Mouse (Mus musculus) layer of hippocampus, postnatal 10 days (tissue): Measurements from ENCODE around the gene Mrps24. TPM values are rescaled to one million over a fixed set of nuclear protein-coding genes. Genes with fewer than 3 reads are reported as not detected.

Experiments used
- DNase-seq, 2 experiments: peaks; one replicate each; pipeline ENCODE4 v3.0.0; 2021; ENCODE audit warnings: low spot score in 2 of 2
- total RNA-seq, 2 experiments: library from RNA; stranded (reverse); gene quantifications; 2 replicates each; pipeline ENCODE4 v1.2.3; 2021

Gene Mrps24
- total RNA-seq, 2 experiments from 2014 or later: 87.1 to 92.2 TPM

DNA sequence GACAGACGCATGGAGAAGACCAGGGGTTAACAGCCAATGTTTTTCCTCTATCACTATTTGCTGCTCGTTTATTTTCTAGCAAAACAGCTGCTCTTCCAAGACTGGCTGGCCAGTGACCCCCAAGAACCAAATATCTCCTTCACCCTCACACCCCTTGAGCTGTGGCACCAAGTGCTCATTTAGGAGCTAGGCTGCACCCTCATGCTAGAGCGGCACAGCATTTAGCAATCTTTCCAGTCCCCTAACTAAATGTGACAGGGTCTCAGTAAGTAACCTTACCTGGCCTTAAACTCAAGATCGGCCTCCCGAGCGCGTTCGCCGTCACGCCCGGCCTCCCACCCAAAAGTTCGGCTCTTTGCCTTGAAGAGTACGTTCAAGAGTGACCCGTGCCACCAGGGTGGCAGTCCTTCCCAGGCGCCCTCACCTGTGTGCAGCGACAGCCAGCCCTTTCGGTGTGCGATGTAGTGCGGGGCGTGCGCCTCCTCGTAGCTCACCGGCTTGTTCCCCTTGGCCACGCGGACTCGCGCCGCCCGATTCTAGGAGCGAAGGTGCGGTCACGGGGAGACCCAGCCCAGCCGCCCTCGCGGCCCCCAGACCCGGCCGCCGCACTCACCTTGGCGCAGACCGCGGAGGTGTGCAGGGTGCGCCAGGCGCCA is 8.5 kb downstream of the Mrps24 start:
- DNase-seq: no peak

DNA sequence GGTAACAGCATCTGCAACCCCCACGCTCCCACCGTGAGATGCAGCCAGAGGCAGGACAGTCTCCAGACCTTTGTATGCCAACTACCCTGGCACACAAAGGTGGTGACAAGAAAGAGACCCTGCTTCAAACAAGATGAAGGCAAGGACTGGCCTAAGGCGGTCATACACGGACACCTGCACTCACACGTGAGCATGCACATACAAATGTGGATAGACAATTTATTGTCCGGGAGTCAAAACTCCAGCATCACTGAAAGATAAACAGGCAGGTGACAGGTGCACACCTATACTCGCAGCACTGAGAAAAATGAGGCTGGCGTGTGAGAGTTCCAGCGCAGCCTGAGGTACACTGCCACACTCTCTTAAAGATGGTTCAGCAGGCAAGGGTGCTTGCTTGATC is 9.5 kb downstream of the Mrps24 start:
- DNase-seq: no peak

DNA sequence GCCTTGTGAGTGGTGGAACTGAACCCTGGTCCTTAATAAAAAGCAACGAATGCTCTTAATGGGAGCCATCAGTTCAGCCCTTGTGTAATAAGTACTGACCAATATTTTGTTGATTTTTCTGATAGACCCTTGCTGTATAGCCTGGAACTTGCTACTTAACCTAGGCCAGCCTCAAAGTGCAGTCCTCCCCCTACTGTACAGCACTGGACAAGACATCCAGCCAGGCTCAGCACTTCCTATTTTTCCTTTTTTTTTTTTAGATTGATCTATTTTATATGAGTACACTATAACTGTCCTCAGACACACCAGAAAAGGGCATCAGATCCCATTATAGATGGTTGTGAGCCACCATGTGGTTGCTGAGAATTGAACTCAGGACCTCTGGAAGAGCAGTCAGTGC is 12.1 kb downstream of the Mrps24 start:
- DNase-seq: no peak

DNA sequence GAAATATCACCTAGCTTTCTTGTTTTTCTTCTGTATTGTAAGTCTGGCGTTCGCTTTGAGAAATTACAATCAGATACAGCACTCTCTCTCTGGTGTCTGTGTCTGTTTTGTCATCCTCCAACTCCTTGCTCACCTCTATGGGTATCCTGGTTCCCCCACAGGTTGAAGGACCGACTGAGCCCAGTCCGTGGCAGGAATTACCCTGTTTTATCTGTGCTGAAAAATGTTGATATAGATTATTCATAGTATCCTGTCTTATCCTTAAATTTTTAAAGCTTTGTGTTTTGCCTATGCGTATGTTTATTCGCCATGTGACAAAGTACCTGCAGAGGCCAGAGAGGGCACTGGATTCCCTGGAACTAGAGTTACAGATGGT is 12.5 kb downstream of the Mrps24 start:
- DNase-seq: no peak

DNA sequence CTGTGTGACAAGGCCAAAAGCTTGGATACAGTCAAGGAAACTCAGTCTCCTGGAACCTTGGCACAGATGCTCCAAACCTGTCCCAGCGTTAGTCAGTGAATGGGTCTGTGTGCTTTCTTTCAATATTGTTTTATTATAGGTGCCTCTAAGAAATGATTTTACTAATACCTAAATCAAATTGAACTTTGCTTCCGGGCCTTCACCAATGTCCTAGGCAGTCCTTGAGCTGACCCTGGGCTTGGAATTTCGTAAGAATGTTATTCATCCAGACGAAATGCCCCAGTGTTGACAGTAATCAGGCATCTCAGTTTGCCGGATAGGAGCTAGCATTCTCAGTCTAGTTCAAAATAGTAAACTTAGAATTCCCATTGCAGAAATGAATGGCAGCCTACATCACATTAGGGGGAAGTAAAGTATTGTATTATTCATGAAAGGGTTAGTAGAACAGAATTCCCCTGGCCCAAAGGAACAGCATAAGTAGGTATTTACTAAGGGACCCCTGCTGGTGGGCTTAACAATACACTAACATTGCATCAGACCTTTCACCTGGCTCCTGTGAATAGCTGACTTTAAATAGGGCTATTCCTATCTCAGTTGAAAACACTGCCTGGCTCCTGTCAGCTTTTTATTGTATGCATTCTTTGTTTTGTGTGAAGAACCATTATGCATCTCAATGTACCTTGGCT is 13.1 kb downstream of the Mrps24 start:
- no peak for DNase-seq

DNA sequence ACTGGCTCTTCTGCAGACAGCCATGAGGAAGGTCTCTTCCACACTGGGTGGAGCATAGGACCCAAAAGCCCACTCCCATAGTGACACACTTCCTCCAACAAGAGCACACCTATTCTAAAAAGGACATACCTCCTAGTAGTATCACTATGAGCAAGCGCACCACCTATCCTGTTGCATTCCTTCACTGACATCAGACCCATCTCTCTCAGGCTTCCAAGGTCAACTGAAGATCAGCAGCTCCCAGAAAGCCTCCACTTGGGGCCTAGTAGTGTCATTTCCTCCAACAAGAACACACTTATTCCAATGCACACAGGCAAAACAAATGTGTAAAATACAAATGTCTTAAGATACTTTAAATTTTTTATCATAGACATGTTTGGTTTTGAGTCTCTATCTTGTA is 13.7 kb downstream of the Mrps24 start:
- DNase-seq: no peak

DNA sequence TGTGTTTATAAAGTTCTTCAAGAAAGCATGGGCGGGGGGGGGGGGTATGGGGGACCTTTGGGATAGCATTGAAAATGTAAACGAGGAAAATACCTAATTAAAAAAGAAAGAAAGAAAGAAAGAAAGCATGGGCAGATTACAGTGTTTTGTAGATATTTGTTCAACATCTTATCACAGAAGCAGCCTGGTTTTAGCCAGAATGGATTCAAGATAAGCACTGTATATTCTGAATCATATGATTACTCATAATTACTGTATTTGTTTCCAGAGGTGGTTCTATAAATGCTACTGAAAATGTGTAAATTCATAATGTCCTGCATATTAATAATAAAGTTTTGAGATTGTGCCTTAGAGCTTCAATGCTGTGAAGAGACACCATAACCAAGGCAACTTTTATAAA is 14.2 kb downstream of the Mrps24 start:
- no peak for DNase-seq

DNA sequence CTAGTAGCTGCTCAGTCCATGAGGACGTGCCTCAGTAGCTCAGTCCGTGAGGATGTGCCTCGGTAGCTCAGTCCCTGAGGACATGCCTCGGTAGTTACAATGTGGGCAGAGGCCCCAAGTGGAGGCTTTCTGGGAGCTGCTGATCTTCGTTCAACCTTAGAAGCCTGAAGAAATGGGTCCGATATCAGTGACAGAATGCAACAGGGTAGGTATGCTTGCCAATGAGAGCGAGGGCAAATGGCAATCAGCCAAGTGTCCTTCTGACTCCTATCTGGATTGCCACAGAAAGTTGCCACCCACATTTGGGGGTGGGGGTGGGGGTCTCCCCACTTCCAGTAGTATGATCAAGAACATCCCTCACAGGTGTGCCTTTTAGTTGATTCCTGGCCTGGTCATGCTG is 14.7 kb downstream of the Mrps24 start:
- no peak for DNase-seq

DNA sequence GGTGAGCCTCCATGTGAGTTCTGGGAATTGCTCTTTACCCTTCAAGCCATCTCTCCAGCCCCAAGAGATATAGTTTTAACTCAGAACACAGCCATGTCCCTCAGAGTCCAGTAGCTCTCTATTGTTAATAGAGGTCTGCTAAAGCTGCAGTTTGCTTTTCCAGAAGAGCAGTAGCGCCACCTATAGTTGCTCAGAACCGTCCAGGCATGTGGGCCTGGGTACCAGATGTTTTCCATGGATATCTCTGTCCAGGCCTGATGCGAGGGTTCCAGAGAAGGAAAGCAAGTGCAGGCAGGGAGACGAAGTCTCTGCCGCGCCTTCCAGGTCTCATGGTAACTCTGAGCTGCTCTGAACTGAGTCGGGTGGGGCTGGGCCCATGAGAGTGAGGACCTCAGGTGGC is 23.7 kb downstream of the Mrps24 start:
- DNase-seq: peak; percentile 60 to 65

DNA sequence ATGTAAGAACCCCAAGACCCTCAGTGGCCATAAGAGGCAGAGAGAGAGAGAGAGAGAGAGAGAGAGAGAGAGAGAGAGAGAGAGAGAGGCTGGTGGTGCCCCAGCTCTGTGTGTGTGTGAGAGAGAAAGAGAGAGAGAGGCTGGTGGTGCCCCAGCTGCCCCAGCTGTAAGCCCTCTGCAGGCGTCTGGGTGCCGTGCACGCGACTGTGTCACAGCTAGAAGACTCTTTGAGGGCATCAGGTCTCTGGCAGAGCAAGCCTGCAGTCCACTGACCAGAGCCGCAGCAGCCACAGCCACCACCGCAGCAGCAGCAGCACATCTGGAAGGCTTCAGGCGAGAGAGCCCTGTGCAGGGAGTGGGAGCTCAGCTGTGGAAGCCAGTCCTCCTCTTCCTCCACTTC is 31.2 kb downstream of the Mrps24 start:
- no peak for DNase-seq

DNA sequence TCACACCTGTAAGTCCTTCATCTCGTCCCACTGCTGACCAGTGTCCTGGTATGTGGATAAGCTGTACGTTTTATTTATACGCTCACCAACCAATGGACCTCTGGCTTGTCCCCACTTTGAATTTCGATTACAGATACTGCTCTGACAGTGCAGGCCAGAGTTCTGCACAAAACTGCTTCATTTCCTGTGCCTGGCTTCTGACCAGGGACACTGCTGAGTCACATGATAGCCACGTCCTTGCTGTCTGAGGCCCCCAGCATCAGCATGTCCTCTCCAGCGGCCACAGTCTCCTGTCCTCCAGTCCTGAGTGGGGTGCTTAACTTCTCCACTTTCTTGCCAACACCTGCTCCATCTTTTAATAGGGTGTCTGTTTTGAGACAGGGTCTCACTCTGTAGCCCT is 32.9 kb downstream of the Mrps24 start:
- DNase-seq: no peak

Other genes starting within 250 kb of the Mrps24 start
- gene Xbp1, start 195.0 kb downstream of the Mrps24 start, total RNA-seq: 10 to 100 TPM; 63.6 to 65.1 TPM
- gene Ccdc117, start 173.5 kb downstream of the Mrps24 start, total RNA-seq: 1 to 10 TPM; 9.3 to 9.9 TPM
- not detected for gene Ankrd36, start 146.0 kb downstream of the Mrps24 start, total RNA-seq
- 10 to 100 TPM; 46.1 to 46.3 TPM for gene Urgcp, start 46.7 kb upstream of the Mrps24 start, total RNA-seq
- gene Dbnl, start 72.8 kb upstream of the Mrps24 start, total RNA-seq: 10 to 100 TPM; 98.0 to 98.1 TPM
- gene Pgam2, start 88.1 kb upstream of the Mrps24 start, total RNA-seq: 1 to 10 TPM; 7.0 to 7.4 TPM
- gene Polm, start 122.3 kb upstream of the Mrps24 start, total RNA-seq: 10 to 100 TPM in 1 of 2 experiments, 1 to 10 TPM in 1; 9.4 to 13.2 TPM
- 10 to 100 TPM; 13.0 to 16.0 TPM for gene Aebp1, start 146.3 kb upstream of the Mrps24 start, total RNA-seq
- 10 to 100 TPM; 21.5 to 32.3 TPM for gene Pold2, start 162.6 kb upstream of the Mrps24 start, total RNA-seq
- not detected for gene Myl7, start 183.1 kb upstream of the Mrps24 start, total RNA-seq
- gene Gck, start 234.4 kb upstream of the Mrps24 start, total RNA-seq: 1 to 10 TPM; 3.5 to 3.9 TPM
- gene Ykt6, start 240.0 kb upstream of the Mrps24 start, total RNA-seq: 100 to 1,000 TPM; 108 TPM